Mouse (Mus musculus) gastrocnemius, adult 8-10 months (tissue): ENCODE data around the gene Olfr705. TPM values are rescaled to one million over a fixed set of nuclear protein-coding genes. Genes with fewer than 3 reads are reported as not detected.
"Not testable (repeated sequence)": the region's sequence is repeated elsewhere in the genome, so short reads cannot be mapped to it uniquely, and the experiment has no call there.

ENCODE experiments used
- DNase-seq, 2 experiments: peaks; one replicate each; pipeline ENCODE4 v3.0.0; 2022; ENCODE audit warnings: low spot score in 2 of 2
- total RNA-seq, 4 experiments: library from RNA; stranded (reverse); gene quantifications; 2 replicates each; pipeline ENCODE4 v1.2.4; 2022

The Olfr705 gene
- not detected for total RNA-seq

DNA sequence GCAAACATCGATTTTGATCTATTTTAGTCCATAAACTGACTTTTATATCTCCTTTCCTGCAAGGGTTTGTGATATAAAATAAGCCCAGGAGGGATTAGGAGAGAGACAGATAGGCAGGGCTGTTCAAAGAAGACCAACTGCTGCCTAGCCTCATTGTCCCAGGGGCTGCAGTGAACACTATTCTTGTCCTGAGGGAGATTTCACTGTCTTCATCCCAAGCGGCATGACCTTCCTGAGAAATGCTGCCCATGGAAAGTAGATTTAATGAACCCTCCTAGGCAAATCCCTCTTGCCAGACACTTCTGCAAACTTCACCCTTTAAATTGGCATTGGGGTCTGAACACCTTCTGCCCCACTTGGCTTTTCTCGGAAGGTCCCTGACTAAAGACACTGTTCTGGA, at the start of gene Olfr705:
Gene Olfr705 (minus strand): TSS at position 101 of the 400 bp plus-strand sequence.
- no peak for DNase-seq

GRCm38 (mm10) chr7:106920961-106921360, 44.3 kb upstream of the Olfr705 start:
- not testable (repeated sequence) for DNase-seq

DNA sequence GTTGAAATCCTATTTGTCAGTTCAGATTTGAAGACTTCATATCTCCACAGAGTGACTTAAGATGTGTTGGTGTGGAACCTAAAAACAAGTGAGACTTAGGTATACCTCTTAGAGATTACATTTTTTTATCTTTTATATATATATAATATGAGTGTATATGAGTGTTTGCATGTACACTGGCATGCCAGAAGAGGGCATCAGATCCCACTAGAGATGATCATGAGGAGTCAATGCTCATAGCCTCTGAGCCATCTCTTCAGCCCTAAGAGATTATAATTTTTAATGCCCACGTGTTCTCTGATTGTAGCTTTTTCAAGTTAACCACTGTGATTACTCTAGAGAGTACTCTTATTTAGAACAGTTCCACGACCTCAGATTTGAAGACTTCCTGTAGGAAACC, 31.0 kb upstream of the Olfr705 start, which contains the start of gene Olfr1532-ps1:
Gene Olfr1532-ps1 (plus strand): TSS at position 326 of the 400 bp plus-strand sequence.
- DNase-seq, result no peak

GRCm38 (mm10) chr7:106901141-106901540, 24.4 kb upstream of the Olfr705 start, which contains the start of gene Olfr707:
TSS of gene Olfr707 (minus strand) at chr7:106901241.
- DNase-seq, result not testable (repeated sequence)

DNA sequence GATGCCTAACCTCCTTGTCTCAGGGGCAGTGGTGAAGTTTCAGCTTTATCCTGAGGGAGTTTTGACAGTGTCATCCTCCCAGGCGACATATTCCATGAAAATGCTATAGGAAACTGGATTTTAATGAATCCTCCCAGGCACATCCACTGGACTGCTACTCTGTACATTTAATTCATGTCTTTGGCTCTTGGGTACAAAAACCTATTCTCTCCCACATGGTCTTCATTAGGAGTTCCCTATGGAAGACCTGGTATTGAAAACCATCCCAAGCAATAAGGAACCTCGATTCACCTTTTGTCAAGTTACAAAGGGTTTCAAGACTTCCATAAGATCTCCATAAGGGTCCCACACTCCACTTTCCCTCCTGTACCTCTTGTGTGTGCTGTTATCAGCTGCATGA, 11.4 kb upstream of the Olfr705 start, which contains the start of gene Olfr706:
Gene Olfr706 (minus strand): TSS at position 101 of the 400 bp plus-strand sequence.
- DNase-seq, result no peak

DNA sequence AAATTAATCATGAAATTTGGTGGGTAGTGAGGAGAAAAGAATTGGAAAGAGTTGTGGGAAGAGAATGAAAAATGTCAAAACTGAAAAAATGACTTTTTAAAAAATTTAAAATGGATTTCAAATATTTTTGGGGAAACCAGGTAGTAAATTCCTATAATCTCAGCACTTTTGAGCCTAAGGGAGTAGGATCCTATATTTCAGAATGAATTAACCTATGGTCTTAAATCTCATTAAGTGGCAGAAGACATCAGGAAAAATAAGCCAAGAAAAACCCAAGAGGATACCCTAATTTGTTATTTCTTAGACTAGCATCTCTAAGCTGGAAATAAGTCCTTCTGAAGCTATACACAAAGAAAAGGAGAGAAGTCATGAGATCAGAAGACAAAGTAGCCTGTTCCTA, 13.8 kb downstream of the Olfr705 start, which contains the start of gene Olfr704:
Gene Olfr704 (plus strand): TSS at position 301 of the 400 bp plus-strand sequence.
- DNase-seq, result no peak

DNA sequence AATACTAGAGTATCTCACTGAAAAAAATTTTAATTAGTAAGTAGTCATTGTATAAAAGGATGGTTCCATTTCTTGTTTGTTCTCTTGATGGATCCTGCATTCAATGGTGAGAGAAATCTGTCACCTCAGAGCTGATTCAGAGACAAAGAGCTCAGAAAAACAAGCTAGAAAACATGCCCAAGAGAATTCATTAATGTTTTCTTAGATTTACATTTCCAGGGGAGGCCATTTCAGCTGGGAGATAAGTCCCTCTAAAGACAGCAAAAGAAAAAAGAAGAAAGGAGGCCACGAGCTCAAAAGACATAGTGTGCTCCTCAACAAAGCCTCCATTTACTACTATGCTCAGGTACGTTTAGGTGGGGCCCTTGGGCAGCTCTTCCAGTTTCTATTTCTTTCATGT, 33.6 kb downstream of the Olfr705 start, which contains the start of gene Olfr703:
Gene Olfr703 (plus strand): TSS at position 301 of the 400 bp plus-strand sequence.
- DNase-seq, result no peak

DNA sequence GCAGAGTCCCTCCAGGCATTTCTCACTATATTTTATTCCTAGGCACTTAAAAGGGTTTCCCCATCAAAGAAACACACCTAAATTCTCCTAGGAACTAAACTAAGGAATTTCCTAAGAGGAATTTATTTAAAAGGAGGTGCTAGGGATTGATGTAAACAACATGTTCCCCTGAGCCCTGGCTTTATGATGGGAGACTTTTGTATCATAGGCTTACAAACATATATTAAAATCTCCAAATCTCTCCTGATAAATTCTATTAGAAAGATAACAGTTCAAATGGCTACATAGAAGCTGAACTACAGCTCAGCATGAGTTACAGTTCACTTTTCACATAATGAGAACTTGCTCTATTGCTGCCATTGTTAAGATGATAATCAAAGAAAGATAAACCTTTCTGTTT, 42.9 kb downstream of the Olfr705 start, which contains the start of gene Olfr702:
Gene Olfr702 (minus strand): TSS at position 101 of the 400 bp plus-strand sequence.
- DNase-seq, result no peak

Other genes starting within 250 kb of the Olfr705 start
- not detected for gene Olfr693, start 196.3 kb downstream of the Olfr705 start, total RNA-seq
- gene Olfr694, start 185.1 kb downstream of the Olfr705 start, total RNA-seq, result not detected
- not detected for gene Olfr695, start 160.5 kb downstream of the Olfr705 start, total RNA-seq
- not detected for gene Olfr697, start 134.4 kb downstream of the Olfr705 start, total RNA-seq
- gene Olfr698, start 121.5 kb downstream of the Olfr705 start, total RNA-seq, result not detected
- gene Olfr699, start 83.7 kb downstream of the Olfr705 start, total RNA-seq, result not detected
- not detected for gene Olfr700, start 68.1 kb downstream of the Olfr705 start, total RNA-seq
- gene Olfr701, start 62.8 kb downstream of the Olfr705 start, total RNA-seq, result not detected
- not detected for gene Olfr702, start 43.0 kb downstream of the Olfr705 start, total RNA-seq
- gene Olfr703, start 33.5 kb downstream of the Olfr705 start, total RNA-seq, result not detected
- gene Olfr704, start 13.7 kb downstream of the Olfr705 start, total RNA-seq, result not detected
- gene Olfr706, start 11.3 kb upstream of the Olfr705 start, total RNA-seq, result not detected
- not detected for gene Olfr707, start 24.4 kb upstream of the Olfr705 start, total RNA-seq
- gene Olfr1532-ps1, start 31.1 kb upstream of the Olfr705 start, total RNA-seq, result not detected
- gene Olfr709-ps1, start 55.3 kb upstream of the Olfr705 start, total RNA-seq, result not detected
- not detected for gene Olfr710, start 71.4 kb upstream of the Olfr705 start, total RNA-seq
- gene Olfr6, start 87.0 kb upstream of the Olfr705 start, total RNA-seq, result not detected
- not detected for gene Olfr711, start 98.6 kb upstream of the Olfr705 start, total RNA-seq
- gene Olfr2, start 129.2 kb upstream of the Olfr705 start, total RNA-seq, result not detected
- not detected for gene Olfr713, start 154.3 kb upstream of the Olfr705 start, total RNA-seq
- gene Olfr714, start 194.1 kb upstream of the Olfr705 start, total RNA-seq, result not detected
- not detected for gene Olfr17, start 216.3 kb upstream of the Olfr705 start, total RNA-seq
- not detected for gene Olfr715b, start 233.5 kb upstream of the Olfr705 start, total RNA-seq